Mouse (Mus musculus): ENCODE results near the gene Nhsl1. TPM values are rescaled to one million over a fixed set of nuclear protein-coding genes. Genes with fewer than 3 reads are reported as not detected.

Gene Nhsl1
- 7.9 and 8.7 TPM in 2 replicates for polyA plus RNA-seq (2016; fragmentation: Nextera tagmentation; extraction: Ambion mirVana)

GRCm38 (mm10) chr10:18318916-18319481, at the start of gene Nhsl1:
Gene Nhsl1 (plus strand): TSS chr10:18318985.
- H3K36me3 ChIP-seq: no peaks in the 10 kb centered on the region
- under 1% methylated on average over 63 of the region's 63 CpGs for WGBS

GRCm38 (mm10) chr10:18276090-18276734, 42.6 kb upstream of the Nhsl1 start:
- no peaks in the 10 kb centered on the region for H3K27me3 ChIP-seq
- no peak overlapping the region for H3K9ac ChIP-seq (replicated peaks)
- 83% methylated on average over 4 of the region's 4 CpGs for WGBS
- no peak overlapping the region for H3K4me3 ChIP-seq (replicated peaks)
- H3K4me1 ChIP-seq (replicated peaks): no peaks in the 10 kb centered on the region
- 0 out of 2 replicates have a peak, but pooled peaks cover 2% of the 10 kb centered on the region for H3K9me3 ChIP-seq
- ATAC-seq (ENCODE audit: insufficient number of reproducible peaks, insufficient read depth, low FRiP score, low TSS enrichment, low read depth): no peak
- H3K36me3 ChIP-seq: no peaks in the 10 kb centered on the region
- H3K4me2 ChIP-seq: no peak overlapping the region
- H3K27ac ChIP-seq: no peak overlapping the region

More at GRCm38 (mm10) chr10:18318916-18319481, at the start of gene Nhsl1:
- Histone ChIP-seq H3K27me3 (no peaks in the 10 kb centered on the region), H3K9me3 (no peaks in the 10 kb centered on the region), H3K9ac (replicated peaks) (peak within 1 kb of the TSS; percentile 93), H3K4me1 (replicated peaks) (peaks cover 9% of the 10 kb centered on the region), H3K4me3 (replicated peaks) (peak within 1 kb of the TSS; percentile 82), H3K4me2 (peak within 1 kb of the TSS; percentile 74), H3K27ac (peak within 1 kb of the TSS; percentile 91)
- ATAC-seq (ENCODE audit: insufficient number of reproducible peaks, insufficient read depth, low FRiP score, low TSS enrichment, low read depth): peak; percentile 69

- Histone ChIP-seq H3K4me1 (replicated peaks) (no peaks in the 10 kb centered on the region), H3K27ac (no peak overlapping the region), H3K4me3 (replicated peaks) (no peak overlapping the region), H3K9ac (replicated peaks) (no peak overlapping the region), H3K36me3 (no peaks in the 10 kb centered on the region), H3K9me3 (no peaks in the 10 kb centered on the region), H3K4me2 (no peak overlapping the region), H3K27me3 (no peaks in the 10 kb centered on the region)
- ATAC-seq (ENCODE audit: insufficient number of reproducible peaks, insufficient read depth, low FRiP score, low TSS enrichment, low read depth): no peak
- WGBS: 88% methylated on average over 5 of the region's 5 CpGs
Observed at GRCm38 (mm10) chr10:18283991-18284390, 34.8 kb upstream of the Nhsl1 start.

- Histone ChIP-seq H3K27ac (no peak overlapping the region), H3K36me3 (no peaks in the 10 kb centered on the region), H3K9ac (replicated peaks) (no peak overlapping the region), H3K4me2 (no peak overlapping the region), H3K9me3 (no peaks in the 10 kb centered on the region), H3K4me3 (replicated peaks) (no peak overlapping the region), H3K4me1 (replicated peaks) (no peaks in the 10 kb centered on the region), H3K27me3 (no peaks in the 10 kb centered on the region)
- 73% methylated on average over 1 of the region's 1 CpGs for WGBS
- ATAC-seq (ENCODE audit: insufficient number of reproducible peaks, insufficient read depth, low FRiP score, low TSS enrichment, low read depth): no peak
Observed at GRCm38 (mm10) chr10:18289512-18289911, 29.3 kb upstream of the Nhsl1 start.

- no peak overlapping the region for H3K4me2 ChIP-seq
- H3K9ac ChIP-seq (replicated peaks): no peak overlapping the region
- ATAC-seq (ENCODE audit: insufficient number of reproducible peaks, insufficient read depth, low FRiP score, low TSS enrichment, low read depth): no peak
- no peaks in the 10 kb centered on the region for H3K9me3 ChIP-seq
- no peaks in the 10 kb centered on the region for H3K27me3 ChIP-seq
- WGBS: 70% methylated on average over 5 of the region's 5 CpGs
- no peak overlapping the region for H3K27ac ChIP-seq
- no peak overlapping the region for H3K4me3 ChIP-seq (replicated peaks)
- H3K4me1 ChIP-seq (replicated peaks): no peaks in the 10 kb centered on the region
- no peaks in the 10 kb centered on the region for H3K36me3 ChIP-seq
Observed at GRCm38 (mm10) chr10:18305106-18305505, 13.7 kb upstream of the Nhsl1 start.

GRCm38 (mm10) chr10:18315071-18315470, 3.7 kb upstream of the Nhsl1 start:
- Histone ChIP-seq H3K4me2 (no peak overlapping the region), H3K27ac (no peak overlapping the region), H3K9ac (replicated peaks) (no peak overlapping the region), H3K4me3 (replicated peaks) (no peak overlapping the region), H3K4me1 (replicated peaks) (peaks cover 9% of the 10 kb centered on the region), H3K36me3 (no peaks in the 10 kb centered on the region), H3K9me3 (no peaks in the 10 kb centered on the region), H3K27me3 (no peaks in the 10 kb centered on the region)
- no peak for ATAC-seq (ENCODE audit: insufficient number of reproducible peaks, insufficient read depth, low FRiP score, low TSS enrichment, low read depth)
- WGBS: 90% methylated on average over 1 of the region's 1 CpGs

GRCm38 (mm10) chr10:18317521-18317920, 1.3 kb upstream of the Nhsl1 start:
- peak overlapping the region; percentile 74 for H3K4me2 ChIP-seq
- H3K27me3 ChIP-seq: no peaks in the 10 kb centered on the region
- 39% methylated on average over 10 of the region's 10 CpGs for WGBS
- peak overlapping the region; percentile 82 for H3K4me3 ChIP-seq (replicated peaks)
- H3K9me3 ChIP-seq: no peaks in the 10 kb centered on the region
- H3K27ac ChIP-seq: no peak overlapping the region
- H3K9ac ChIP-seq (replicated peaks): no peak overlapping the region
- H3K4me1 ChIP-seq (replicated peaks): peaks cover 9% of the 10 kb centered on the region
- no peaks in the 10 kb centered on the region for H3K36me3 ChIP-seq
- ATAC-seq (ENCODE audit: insufficient number of reproducible peaks, insufficient read depth, low FRiP score, low TSS enrichment, low read depth): no peak

- no peaks in the 10 kb centered on the region for H3K9me3 ChIP-seq
- peak overlapping the region; percentile 93 for H3K9ac ChIP-seq (replicated peaks)
- peaks cover 9% of the 10 kb centered on the region for H3K4me1 ChIP-seq (replicated peaks)
- H3K27ac ChIP-seq: peak overlapping the region; percentile 91
- H3K4me3 ChIP-seq (replicated peaks): peak overlapping the region; percentile 82
- H3K4me2 ChIP-seq: peak overlapping the region; percentile 74
- WGBS: 2% methylated on average over 81 of the region's 89 CpGs
- ATAC-seq (ENCODE audit: insufficient number of reproducible peaks, insufficient read depth, low FRiP score, low TSS enrichment, low read depth): peak; percentile 75
- no peaks in the 10 kb centered on the region for H3K36me3 ChIP-seq
- H3K27me3 ChIP-seq: no peaks in the 10 kb centered on the region
Observed at GRCm38 (mm10) chr10:18317961-18318915, 547 bp upstream of the Nhsl1 start.

- peak overlapping the region; percentile 93 for H3K9ac ChIP-seq (replicated peaks)
- H3K4me3 ChIP-seq (replicated peaks): peak overlapping the region; percentile 82
- H3K4me1 ChIP-seq (replicated peaks): peaks cover 9% of the 10 kb centered on the region
- H3K9me3 ChIP-seq: no peaks in the 10 kb centered on the region
- H3K36me3 ChIP-seq: no peaks in the 10 kb centered on the region
- H3K4me2 ChIP-seq: peak overlapping the region; percentile 74
- 27% methylated on average over 4 of the region's 4 CpGs for WGBS
- ATAC-seq (ENCODE audit: insufficient number of reproducible peaks, insufficient read depth, low FRiP score, low TSS enrichment, low read depth): no peak
- no peaks in the 10 kb centered on the region for H3K27me3 ChIP-seq
- H3K27ac ChIP-seq: no peak overlapping the region
Observed at GRCm38 (mm10) chr10:18319691-18320090, 906 bp downstream of the Nhsl1 start.

- no peak overlapping the region for H3K4me2 ChIP-seq
- H3K9ac ChIP-seq (replicated peaks): no peak overlapping the region
- ATAC-seq (ENCODE audit: insufficient number of reproducible peaks, insufficient read depth, low FRiP score, low TSS enrichment, low read depth): no peak
- no peak overlapping the region for H3K27ac ChIP-seq
- no peaks in the 10 kb centered on the region for H3K9me3 ChIP-seq
- no peak overlapping the region for H3K4me3 ChIP-seq (replicated peaks)
- no peaks in the 10 kb centered on the region for H3K36me3 ChIP-seq
- H3K4me1 ChIP-seq (replicated peaks): peaks cover 9% of the 10 kb centered on the region
- no peaks in the 10 kb centered on the region for H3K27me3 ChIP-seq
- 88% methylated on average over 6 of the region's 6 CpGs for WGBS
Observed at GRCm38 (mm10) chr10:18321861-18322260, 3.1 kb downstream of the Nhsl1 start.

GRCm38 (mm10) chr10:18323701-18324100, 4.9 kb downstream of the Nhsl1 start:
- Histone ChIP-seq H3K27ac (no peak overlapping the region), H3K4me2 (no peak overlapping the region), H3K9ac (replicated peaks) (no peak overlapping the region), H3K4me3 (replicated peaks) (no peak overlapping the region), H3K36me3 (no peaks in the 10 kb centered on the region), H3K9me3 (no peaks in the 10 kb centered on the region), H3K4me1 (replicated peaks) (peaks cover 13% of the 10 kb centered on the region), H3K27me3 (no peaks in the 10 kb centered on the region)
- ATAC-seq (ENCODE audit: insufficient number of reproducible peaks, insufficient read depth, low FRiP score, low TSS enrichment, low read depth): no peak
- WGBS: 65% methylated on average over 4 of the region's 4 CpGs

Data from limb, embryonic 12.5 days (tissue).